ENCODE assay signal across 8 mouse cellular contexts in the genomic region with DNA sequence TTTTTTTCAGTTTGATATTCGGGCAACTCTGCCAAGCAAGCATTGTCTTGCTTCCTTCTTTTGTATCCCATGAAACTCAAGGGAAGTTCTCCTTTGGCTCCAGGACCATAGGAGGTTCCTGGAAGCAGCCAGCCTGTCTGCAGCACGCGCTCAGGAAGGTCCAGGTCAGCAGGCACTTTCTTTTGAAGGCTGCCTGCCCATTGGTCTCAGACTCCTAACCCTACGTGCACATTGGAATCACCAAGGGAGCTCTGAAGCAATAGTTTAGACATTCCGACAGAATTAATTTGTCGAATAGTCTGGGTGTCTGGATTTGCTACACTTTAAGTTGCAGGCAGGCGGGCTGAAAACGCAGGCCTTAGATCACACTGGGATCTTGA. TPM values are rescaled to one million over a fixed set of nuclear protein-coding genes. Genes with fewer than 3 reads are reported as not detected.
A peak's percentile ranks its signal among the peaks of the same experiment; 100 is the strongest.
DNase-seq lines count a peak whose midpoint lies in the region; ATAC-seq lines count a peak whose summit lies in the region.

No protein-coding gene starts in this region.

- peaks cover 13% of the 10 kb centered on the region for H3K4me1 ChIP-seq in forebrain, embryonic 15.5 days
- H3K4me1 ChIP-seq in lung, embryonic 16.5 days (replicated peaks; ENCODE audit: control insufficient read depth, insufficient read depth, low read length): peaks cover 14% of the 10 kb centered on the region

- intact Hi-C loops in gastrocnemius, postnatal 14 days (cut with DNase I; ENCODE audit: low total_unique reads): no loop called here

- peak overlapping the region; percentile 63 for H3K9ac ChIP-seq in forebrain, embryonic 15.5 days (replicated peaks)
- H3K9ac ChIP-seq in lung, embryonic 16.5 days (ENCODE audit: low read length): peak overlapping the region; percentile 74

- H3K27ac ChIP-seq in forebrain, embryonic 15.5 days (replicated peaks): no peak overlapping the region
- H3K27ac ChIP-seq in lung, embryonic 16.5 days (ENCODE audit: low read length): peak overlapping the region; percentile 72

- no peak for ATAC-seq in forebrain, embryonic 15.5 days (replicated peaks)
- peak; percentile 46 for ATAC-seq in lung, embryonic 16.5 days (ENCODE audit: low read depth)

- DNase-seq in gastrocnemius, postnatal 25 days: peak; percentile 28
- DNase-seq in gastrocnemius, postnatal 14 days: no peak
- peak; percentile 65 for DNase-seq in kidney, adult 11 months
- DNase-seq in layer of hippocampus, adult 8-10 months (ENCODE audit: low spot score in 2 of 2): no peak
- no peak for DNase-seq in frontal cortex, postnatal 25 days (ENCODE audit: low spot score in 2 of 2)
- no peak for DNase-seq in right cerebral cortex, postnatal 36 days (ENCODE audit: low spot score in 2 of 2)

- WGBS in forebrain, embryonic 15.5 days: 16% methylated on average over 8 of the region's 8 CpGs
- WGBS in lung, embryonic 16.5 days: 15% methylated on average over 8 of the region's 8 CpGs

- H3K27me3 ChIP-seq in forebrain, embryonic 15.5 days: peaks cover 4% of the 10 kb centered on the region; the same call in 1 of the 2 replicates
- H3K27me3 ChIP-seq in lung, embryonic 16.5 days (ENCODE audit: control insufficient read depth, insufficient read depth, low read depth, low read length): no peaks in the 10 kb centered on the region

- H3K9me3 ChIP-seq in forebrain, embryonic 15.5 days: no peaks in the 10 kb centered on the region
- H3K9me3 ChIP-seq in lung, embryonic 16.5 days (ENCODE audit: control insufficient read depth, low read length): no peaks in the 10 kb centered on the region

- H3K4me3 ChIP-seq in forebrain, embryonic 15.5 days: peak overlapping the region; percentile 59
- peak overlapping the region; percentile 66 for H3K4me3 ChIP-seq in lung, embryonic 16.5 days (ENCODE audit: low read length)

- no peaks in the 10 kb centered on the region for H3K36me3 ChIP-seq in forebrain, embryonic 15.5 days
- no peaks in the 10 kb centered on the region for H3K36me3 ChIP-seq in lung, embryonic 16.5 days (ENCODE audit: control insufficient read depth, insufficient read depth, low read length)

- H3K4me2 ChIP-seq in forebrain, embryonic 15.5 days (replicated peaks): peak overlapping the region; percentile 84
- peak overlapping the region; percentile 62 for H3K4me2 ChIP-seq in lung, embryonic 16.5 days (ENCODE audit: low read depth, low read length)

RNA-seq across cellular contexts. Expression of a gene that starts 0.7 kb away (rescaled TPM):
- total RNA-seq in gastrocnemius, postnatal 25 days (2021): 1 to 10 TPM; 6.6 to 7.2 TPM
- total RNA-seq in gastrocnemius, postnatal 14 days (2021): 1 to 10 TPM; 6.3 to 8.2 TPM
- 1.8 and 1.9 TPM in 2 replicates for polyA plus RNA-seq in forebrain, embryonic 15.5 days (2015; fragmentation: Nextera tagmentation; extraction: Ambion mirVana)
- polyA plus RNA-seq in lung, embryonic 16.5 days (2015; fragmentation: Nextera tagmentation; extraction: Ambion mirVana): 9.5 and 9.9 TPM in 2 replicates
- total RNA-seq in layer of hippocampus, adult 8-10 months (2022): 1 to 10 TPM; 4.7 to 7.6 (median 6.2) TPM

RNA-seq across cellular contexts. Expression of a gene that starts 21.0 kb away (rescaled TPM):
- 1 to 10 TPM; 7.4 to 8.8 TPM for total RNA-seq in gastrocnemius, postnatal 25 days (2021)
- 1 to 10 TPM; 7.3 to 8.0 TPM for total RNA-seq in gastrocnemius, postnatal 14 days (2021)
- 13.3 and 15.5 TPM in 2 replicates for polyA plus RNA-seq in forebrain, embryonic 15.5 days (2015; fragmentation: Nextera tagmentation; extraction: Ambion mirVana)
- polyA plus RNA-seq in lung, embryonic 16.5 days (2015; fragmentation: Nextera tagmentation; extraction: Ambion mirVana): 5.9 and 6.1 TPM in 2 replicates
- 10 to 100 TPM; 30.2 to 38.7 (median 34.5) TPM for total RNA-seq in layer of hippocampus, adult 8-10 months (2022)

Comparison
In these comparisons a context has a peak if more than half of its experiments do, and no peak if none do; other contexts are left out.
1. DNase-seq: peak in gastrocnemius, postnatal 25 days (single experiment) and kidney, adult 11 months (single experiment); none in gastrocnemius, postnatal 14 days (single experiment), layer of hippocampus, adult 8-10 months (0 of 2), frontal cortex, postnatal 25 days (0 of 2) and right cerebral cortex, postnatal 36 days (0 of 2).